Mouse (Mus musculus): ENCODE data around the gene Setdb1.

- TF ChIP-seq CTCF (IDR thresholded peaks at IDR 0.05; ENCODE audit: insufficient read depth, low read depth, low read length) = no peak
- TF ChIP-seq POLR2A (IDR thresholded peaks at IDR 0.05; ENCODE audit: insufficient read depth, low read depth, low read length) = no peak
Observed at GRCm38 (mm10) chr3:95315844-95316550, 41.0 kb downstream of the Setdb1 start.

All from olfactory bulb, adult 2 months (tissue).